Mouse (Mus musculus) embryonic facial prominence, embryonic 15.5 days (tissue): Measurements from ENCODE around the gene Pcyt1a. TPM values are rescaled to one million over a fixed set of nuclear protein-coding genes. Genes with fewer than 3 reads are reported as not detected.

ENCODE experiments used
- ATAC-seq: fragments of 200-750 bp; cut with Nextera tagmentation; 2 replicates; pipeline ENCODE4 v1.8.0; 2017; ENCODE audit warnings: low read depth, moderate TSS enrichment; ENCODE audit not compliant: insufficient number of reproducible peaks, low FRiP score, low TSS enrichment
- H3K27ac ChIP-seq: fragments of 300-500 bp; sonication (generic); replicated peaks from 2 replicates; pipeline ENCODE4 v1.5.1; 2015; ENCODE audit warnings: mild to moderate bottlenecking, inconsistent platforms
- H3K27me3 ChIP-seq: fragments of 300-500 bp; sonication (generic); 2 replicates; pipeline ENCODE4 v1.6.1; 2015; ENCODE audit warnings: inconsistent platforms
- H3K36me3 ChIP-seq: fragments of 300-500 bp; sonication (generic); 2 replicates; pipeline ENCODE4 v1.6.1; 2015; ENCODE audit warnings: mild to moderate bottlenecking, inconsistent platforms
- H3K4me1 ChIP-seq: fragments of 300-500 bp; sonication (generic); 2 replicates; pipeline ENCODE4 v1.6.1; 2015; ENCODE audit warnings: inconsistent platforms
- H3K4me2 ChIP-seq: fragments of 300-500 bp; sonication (generic); replicated peaks from 2 replicates; pipeline ENCODE4 v1.6.1; 2015; ENCODE audit warnings: mild to moderate bottlenecking, inconsistent platforms
- H3K4me3 ChIP-seq: fragments of 300-500 bp; sonication (generic); replicated peaks from 2 replicates; pipeline ENCODE4 v1.5.1; 2015; ENCODE audit warnings: mild to moderate bottlenecking, inconsistent platforms
- H3K9ac ChIP-seq: fragments of 300-500 bp; sonication (generic); 2 replicates; pipeline ENCODE4 v1.6.1; 2015; ENCODE audit warnings: inconsistent platforms
- H3K9me3 ChIP-seq: fragments of 300-500 bp; sonication (generic); replicated peaks from 2 replicates; pipeline ENCODE4 v1.6.1; 2016; ENCODE audit warnings: inconsistent platforms
- WGBS: fragments of 180-500 bp; shearing (Covaris S2); methylation state at CpG from one replicate; pipeline ENCODE4 v1.1.7; 2015; 5-methylcytosine and 5-hydroxymethylcytosine counted together
- polyA plus RNA-seq: library from polyadenylated mRNA; unstranded; fragments of >200 nt; fragmentation: Nextera tagmentation; extraction: Ambion mirVana; gene quantifications from 2 replicates; pipeline ENCODE4 v1.2.1, GENCODE M21; 2015

Pcyt1a gene
- polyA plus RNA-seq, 1 experiment from 2014 or later = 41.3 TPM

- Histone ChIP-seq H3K36me3 (no peaks in the 10 kb centered on the region), H3K9me3 (no peaks in the 10 kb centered on the region), H3K4me1 (peaks cover 1% of the 10 kb centered on the region; the same call in 1 of the 2 replicates), H3K9ac (no peak overlapping the region), H3K27me3 (no peaks in the 10 kb centered on the region), H3K4me3 (no peak overlapping the region), H3K4me2 (no peak overlapping the region), H3K27ac (no peak overlapping the region)
- 62% methylated on average over 9 of the region's 9 CpGs for WGBS
- no peak for ATAC-seq
Observed at GRCm38 (mm10) chr16:32401335-32401965, 29.3 kb upstream of the Pcyt1a start.

- H3K4me2 ChIP-seq = no peak overlapping the region
- no peak overlapping the region for H3K27ac ChIP-seq
- no peak for ATAC-seq
- no peaks in the 10 kb centered on the region for H3K36me3 ChIP-seq
- no peaks in the 10 kb centered on the region for H3K4me1 ChIP-seq
- H3K27me3 ChIP-seq = no peaks in the 10 kb centered on the region
- WGBS = 79% methylated on average over 3 of the region's 3 CpGs
- no peaks in the 10 kb centered on the region for H3K9me3 ChIP-seq
- no peak overlapping the region for H3K4me3 ChIP-seq
- no peak overlapping the region for H3K9ac ChIP-seq
Observed at GRCm38 (mm10) chr16:32402818-32403217, 27.9 kb upstream of the Pcyt1a start.

DNA sequence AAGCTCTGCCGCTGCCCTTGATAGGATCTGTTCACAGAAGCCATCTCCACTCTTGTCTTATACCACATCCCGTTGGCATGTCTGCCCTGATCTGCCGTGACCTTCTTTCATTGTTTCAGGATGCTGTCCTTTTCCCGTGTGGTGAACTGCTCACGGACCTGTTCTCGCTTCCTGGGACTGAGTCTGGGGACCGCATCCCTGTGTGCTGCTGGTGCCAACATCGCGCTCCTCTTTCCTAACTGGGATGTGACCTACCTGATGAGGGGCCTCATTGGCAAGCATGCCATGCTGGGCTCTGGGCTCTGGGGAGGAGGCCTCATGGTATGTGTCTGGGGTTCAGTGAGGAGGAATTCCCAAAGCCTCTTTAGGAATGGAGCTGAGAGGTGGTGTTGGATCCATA, 25.0 kb upstream of the Pcyt1a start:
- H3K4me2 ChIP-seq = no peak overlapping the region
- no peak overlapping the region for H3K4me3 ChIP-seq
- H3K27ac ChIP-seq = no peak overlapping the region
- no peaks in the 10 kb centered on the region for H3K4me1 ChIP-seq
- no peak overlapping the region for H3K9ac ChIP-seq
- no peaks in the 10 kb centered on the region for H3K9me3 ChIP-seq
- WGBS = 91% methylated on average over 9 of the region's 9 CpGs
- no peak for ATAC-seq
- no peaks in the 10 kb centered on the region for H3K36me3 ChIP-seq
- no peaks in the 10 kb centered on the region for H3K27me3 ChIP-seq

DNA sequence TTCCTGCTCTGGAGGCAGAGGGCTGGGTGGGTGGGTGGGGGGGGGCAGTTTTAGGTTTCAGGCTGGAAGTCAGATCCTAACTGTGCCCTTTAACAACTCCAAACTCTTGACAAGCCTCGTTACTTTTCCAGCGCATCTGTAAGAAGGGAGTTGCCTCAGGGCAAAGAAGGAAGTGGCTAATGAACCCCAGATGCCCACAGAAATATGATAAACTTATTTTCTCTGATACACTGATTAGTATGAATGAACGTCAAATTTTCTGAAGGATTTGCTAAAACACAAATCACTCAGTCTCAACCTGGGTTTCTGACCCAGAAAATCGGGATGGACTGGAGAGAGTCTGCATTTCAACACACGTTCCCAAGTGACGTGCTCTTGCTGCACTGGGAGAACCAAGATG, 24.1 kb upstream of the Pcyt1a start:
- H3K9me3 ChIP-seq = no peaks in the 10 kb centered on the region
- ATAC-seq = no peak
- H3K36me3 ChIP-seq = no peaks in the 10 kb centered on the region
- 25% methylated on average over 6 of the region's 6 CpGs for WGBS
- no peak overlapping the region for H3K4me3 ChIP-seq
- H3K27me3 ChIP-seq = no peaks in the 10 kb centered on the region
- no peak overlapping the region for H3K4me2 ChIP-seq
- H3K27ac ChIP-seq = no peak overlapping the region
- H3K4me1 ChIP-seq = no peaks in the 10 kb centered on the region
- no peak overlapping the region for H3K9ac ChIP-seq

GRCm38 (mm10) chr16:32407730-32408129, 23.0 kb upstream of the Pcyt1a start:
- no peaks in the 10 kb centered on the region for H3K27me3 ChIP-seq
- no peak for ATAC-seq
- H3K36me3 ChIP-seq = no peaks in the 10 kb centered on the region
- 80% methylated on average over 10 of the region's 10 CpGs for WGBS
- H3K4me2 ChIP-seq = no peak overlapping the region
- H3K4me3 ChIP-seq = no peak overlapping the region
- H3K9ac ChIP-seq = no peak overlapping the region
- H3K27ac ChIP-seq = no peak overlapping the region
- no peaks in the 10 kb centered on the region for H3K4me1 ChIP-seq
- H3K9me3 ChIP-seq = no peaks in the 10 kb centered on the region

GRCm38 (mm10) chr16:32417457-32417856, 13.3 kb upstream of the Pcyt1a start:
- Histone ChIP-seq H3K4me2 (no peak overlapping the region), H3K27me3 (no peaks in the 10 kb centered on the region), H3K4me3 (no peak overlapping the region), H3K36me3 (no peaks in the 10 kb centered on the region), H3K9ac (no peak overlapping the region), H3K9me3 (no peaks in the 10 kb centered on the region), H3K27ac (no peak overlapping the region), H3K4me1 (peaks cover 13% of the 10 kb centered on the region; the same call in 1 of the 2 replicates)
- ATAC-seq = no peak
- WGBS = 46% methylated on average over 1 of the region's 1 CpGs

GRCm38 (mm10) chr16:32419517-32420483, 10.9 kb upstream of the Pcyt1a start, which contains the start of gene Tctex1d2:
Tctex1d2 (plus strand) TSS chr16:32419702.
- Histone ChIP-seq H3K9ac (peak within 1 kb of the TSS; percentile 55), H3K36me3 (no peaks in the 10 kb centered on the region), H3K4me3 (peak within 1 kb of the TSS; percentile 70), H3K4me1 (peaks cover 13% of the 10 kb centered on the region; the same call in 1 of the 2 replicates), H3K27me3 (no peaks in the 10 kb centered on the region), H3K9me3 (no peaks in the 10 kb centered on the region), H3K27ac (peak within 1 kb of the TSS; percentile 94), H3K4me2 (peak within 1 kb of the TSS; percentile 67)
- WGBS = 2% methylated on average over 45 of the region's 45 CpGs
- ATAC-seq = peak; percentile 95

DNA sequence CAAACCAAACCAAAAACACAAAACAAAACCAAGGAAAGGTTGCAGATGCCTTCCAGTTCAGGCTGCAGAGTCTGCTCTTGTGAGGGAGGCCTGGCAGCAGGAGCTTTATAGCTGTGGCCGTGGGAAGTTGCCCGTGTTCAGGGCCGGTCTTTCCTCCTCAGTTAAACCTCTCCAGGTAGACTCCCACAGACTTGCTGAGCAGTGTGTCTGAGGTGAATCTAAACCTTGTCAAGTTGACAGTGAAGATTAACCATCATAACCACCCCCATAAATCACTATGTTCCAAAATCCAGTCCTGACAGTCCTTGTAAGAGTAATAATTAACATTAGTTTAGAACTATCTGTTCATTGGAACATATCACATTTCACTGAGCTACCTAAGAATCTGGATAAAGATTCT, 3.2 kb upstream of the Pcyt1a start:
- Histone ChIP-seq H3K27ac (no peak overlapping the region), H3K9me3 (no peaks in the 10 kb centered on the region), H3K36me3 (no peaks in the 10 kb centered on the region), H3K9ac (no peak overlapping the region), H3K4me2 (no peak overlapping the region), H3K4me3 (no peak overlapping the region), H3K27me3 (no peaks in the 10 kb centered on the region), H3K4me1 (peaks cover 14% of the 10 kb centered on the region)
- ATAC-seq = no peak
- WGBS = 77% methylated on average over 3 of the region's 3 CpGs

DNA sequence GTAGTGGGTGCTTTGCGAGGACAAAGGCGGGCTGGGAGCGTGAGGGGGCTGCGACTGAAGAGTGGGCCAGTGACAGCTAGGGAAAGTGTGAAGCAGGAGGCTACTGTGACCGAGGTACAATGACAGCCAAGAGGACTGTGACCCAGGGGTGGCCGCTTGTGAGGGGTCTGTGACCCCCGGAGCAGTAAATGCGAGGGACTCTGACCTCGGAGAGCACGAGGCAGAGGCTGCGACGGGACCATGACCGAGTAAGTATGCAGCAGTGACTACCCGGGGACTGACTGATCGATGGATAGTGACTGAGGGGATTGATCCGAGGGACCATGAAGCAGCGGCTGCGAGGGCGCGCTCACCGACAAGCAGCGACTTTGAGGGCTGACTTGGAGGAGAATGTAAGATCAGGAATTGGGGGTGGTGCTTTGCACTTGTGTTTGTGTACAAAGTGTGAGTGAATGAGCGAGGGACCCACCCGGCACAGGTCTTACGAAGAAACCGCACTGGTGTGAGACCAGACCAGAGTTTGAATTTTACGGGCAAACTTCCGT, 398 bp downstream of the Pcyt1a start:
- Histone ChIP-seq H3K27ac (peak overlapping the region; percentile 87), H3K9me3 (no peaks in the 10 kb centered on the region), H3K27me3 (no peaks in the 10 kb centered on the region), H3K4me2 (peak overlapping the region; percentile 80), H3K4me3 (peak overlapping the region; percentile 84), H3K4me1 (peaks cover 14% of the 10 kb centered on the region), H3K36me3 (no peaks in the 10 kb centered on the region), H3K9ac (peak overlapping the region; percentile 73)
- WGBS = under 1% methylated on average over 28 of the region's 28 CpGs
- 0 out of 2 replicates have a peak, but pooled peaks have one; percentile 9 for ATAC-seq

GRCm38 (mm10) chr16:32431926-32432325, 1.2 kb downstream of the Pcyt1a start:
- H3K4me1 ChIP-seq = peaks cover 14% of the 10 kb centered on the region
- WGBS = 93% methylated on average over 1 of the region's 1 CpGs
- H3K4me3 ChIP-seq = peak overlapping the region; percentile 84
- H3K9ac ChIP-seq = no peak overlapping the region
- no peak for ATAC-seq
- H3K27me3 ChIP-seq = no peaks in the 10 kb centered on the region
- H3K27ac ChIP-seq = no peak overlapping the region
- H3K4me2 ChIP-seq = peak overlapping the region; percentile 80
- no peaks in the 10 kb centered on the region for H3K36me3 ChIP-seq
- no peaks in the 10 kb centered on the region for H3K9me3 ChIP-seq

DNA sequence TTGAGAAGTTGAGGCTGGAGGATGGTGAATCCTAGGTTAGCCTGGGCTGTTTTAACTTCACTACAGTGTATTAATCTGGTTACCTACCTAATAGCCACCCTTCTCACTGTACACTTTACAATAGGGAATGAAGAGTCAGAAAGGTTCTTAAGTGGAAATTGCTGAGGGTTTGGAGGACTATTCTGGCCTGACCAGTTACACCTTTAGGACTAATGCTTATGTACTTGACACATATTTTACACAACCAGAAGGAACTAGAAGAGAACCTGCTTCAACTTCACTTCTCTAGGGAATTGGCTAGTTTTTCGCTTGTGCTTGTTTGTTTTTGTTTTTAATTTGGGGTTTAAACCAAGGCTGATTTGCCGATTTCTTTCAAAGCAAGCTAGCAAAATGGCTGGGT, 2.4 kb downstream of the Pcyt1a start:
- Histone ChIP-seq H3K36me3 (no peaks in the 10 kb centered on the region), H3K9ac (no peak overlapping the region), H3K4me1 (peaks cover 14% of the 10 kb centered on the region), H3K27ac (no peak overlapping the region), H3K9me3 (no peaks in the 10 kb centered on the region), H3K4me3 (no peak overlapping the region), H3K27me3 (no peaks in the 10 kb centered on the region), H3K4me2 (no peak overlapping the region)
- ATAC-seq = no peak
- 67% methylated on average over 2 of the region's 2 CpGs for WGBS
